Mouse (Mus musculus) stomach, postnatal 0 days (tissue): ENCODE data around the gene Gm21970. TPM values are rescaled to one million over a fixed set of nuclear protein-coding genes. Genes with fewer than 3 reads are reported as not detected.
"Not testable (repeated sequence)": the region's sequence is repeated elsewhere in the genome, so short reads cannot be mapped to it uniquely, and the experiment has no call there.

ENCODE experiments used
- ATAC-seq: fragments of 200-750 bp; cut with Nextera tagmentation; 2 replicates; pipeline ENCODE4 v1.8.0; 2017; ENCODE audit not compliant: low FRiP score, low TSS enrichment
- DNase-seq: peaks from one replicate; pipeline ENCODE4 v3.0.0-alpha.2; 2016; ENCODE audit warnings: low spot score
- H3K27ac ChIP-seq: fragments of 300-500 bp; sonication (generic); replicated peaks from 2 replicates; pipeline ENCODE4 v1.5.1; 2014; ENCODE audit warnings: mild to moderate bottlenecking, control low read depth
- H3K27me3 ChIP-seq: fragments of 300-500 bp; sonication (generic); 2 replicates; pipeline ENCODE4 v1.6.1; 2014; ENCODE audit warnings: low read length; ENCODE audit not compliant: control insufficient read depth, insufficient read depth
- H3K36me3 ChIP-seq: fragments of 300-500 bp; sonication (generic); 2 replicates; pipeline ENCODE4 v1.6.1; 2014; ENCODE audit warnings: low read length, mixed read lengths; ENCODE audit not compliant: control insufficient read depth, insufficient read depth
- H3K4me1 ChIP-seq: fragments of 300-500 bp; sonication (generic); replicated peaks from 2 replicates; pipeline ENCODE4 v1.6.1; 2014; ENCODE audit warnings: antibody characterized with exemption; ENCODE audit not compliant: control insufficient read depth, insufficient read depth
- H3K4me2 ChIP-seq: fragments of 300-500 bp; sonication (generic); replicated peaks from 2 replicates; pipeline ENCODE4 v1.6.1; 2014; ENCODE audit warnings: low read depth, mild to moderate bottlenecking, control low read depth, moderate library complexity
- H3K4me3 ChIP-seq: fragments of 300-500 bp; sonication (generic); 2 replicates; pipeline ENCODE4 v1.5.1; 2014; ENCODE audit warnings: low read depth, low read length, control low read depth
- H3K9ac ChIP-seq: fragments of 300-500 bp; sonication (generic); 2 replicates; pipeline ENCODE4 v1.6.1; 2014; ENCODE audit warnings: mild to moderate bottlenecking, low read length, control low read depth, mixed read lengths
- H3K9me3 ChIP-seq: fragments of 300-500 bp; sonication (generic); 2 replicates; pipeline ENCODE4 v1.6.1; 2016; ENCODE audit warnings: low read length; ENCODE audit not compliant: control insufficient read depth
- CTCF ChIP-seq: IDR thresholded peaks from 2 replicates; pipeline ENCODE4 v1.5.1; 2016; ENCODE audit warnings: antibody characterized with exemption, low read depth, mild to moderate bottlenecking, moderate library complexity
- EP300 ChIP-seq: optimal IDR thresholded peaks from 2 replicates; pipeline ENCODE3; 2016; ENCODE audit warnings: antibody characterized with exemption
- WGBS: fragments of 180-500 bp; shearing (Covaris S2); extraction: QIAGEN DNeasy Blood & Tissue Kit; methylation state at CpG from one replicate; pipeline ENCODE4 v1.1.7; 2014; 5-methylcytosine and 5-hydroxymethylcytosine counted together
- polyA plus RNA-seq: library from polyadenylated mRNA; unstranded; fragments of >200 nt; fragmentation: Nextera tagmentation; extraction: Ambion mirVana; gene quantifications from 2 replicates; pipeline ENCODE4 v1.2.1, GENCODE M21; 2015

Gm21970 gene
- polyA plus RNA-seq, 1 experiment from 2014 or later, result not detected

GRCm38 (mm10) chr16:91433329-91433933, 41.9 kb downstream of the Gm21970 start:
- no peaks in the 10 kb centered on the region for H3K27me3 ChIP-seq
- TF ChIP-seq EP300, result no peak
- no peak for TF ChIP-seq CTCF
- DNase-seq, result no peak
- no peak overlapping the region for H3K4me3 ChIP-seq
- H3K27ac ChIP-seq, result no peak overlapping the region
- 46% methylated on average over 8 of the region's 8 CpGs for WGBS
- no peaks in the 10 kb centered on the region for H3K9me3 ChIP-seq
- H3K4me1 ChIP-seq, result no peaks in the 10 kb centered on the region
- H3K36me3 ChIP-seq, result no peaks in the 10 kb centered on the region
- no peak overlapping the region for H3K9ac ChIP-seq
- no peak overlapping the region for H3K4me2 ChIP-seq
- no peak for ATAC-seq

- Histone ChIP-seq H3K27ac (no peak overlapping the region), H3K27me3 (no peaks in the 10 kb centered on the region), H3K4me1 (no peaks in the 10 kb centered on the region), H3K9me3 (no peaks in the 10 kb centered on the region), H3K4me2 (no peak overlapping the region), H3K36me3 (no peaks in the 10 kb centered on the region), H3K9ac (no peak overlapping the region), H3K4me3 (no peak overlapping the region)
- WGBS, result 81% methylated on average over 3 of the region's 3 CpGs
- no peak for TF ChIP-seq EP300
- no peak for TF ChIP-seq CTCF
- no peak for ATAC-seq
- no peak for DNase-seq
Observed at GRCm38 (mm10) chr16:91434119-91434518, 42.6 kb downstream of the Gm21970 start.

GRCm38 (mm10) chr16:91438081-91438480, 46.6 kb downstream of the Gm21970 start:
- DNase-seq (no peak), ATAC-seq (no peak)
- H3K27ac ChIP-seq, result no peak overlapping the region
- TF ChIP-seq CTCF (0 out of 2 replicates have a peak, but pooled peaks have one; percentile 1), EP300 (no peak)
- H3K36me3 ChIP-seq, result no peaks in the 10 kb centered on the region
- H3K4me3 ChIP-seq, result no peak overlapping the region
- no peak overlapping the region for H3K9ac ChIP-seq
- no peaks in the 10 kb centered on the region for H3K27me3 ChIP-seq
- no peak overlapping the region for H3K4me2 ChIP-seq
- H3K4me1 ChIP-seq, result no peaks in the 10 kb centered on the region
- no peaks in the 10 kb centered on the region for H3K9me3 ChIP-seq
- 64% methylated on average over 3 of the region's 3 CpGs for WGBS

GRCm38 (mm10) chr16:91438599-91438998, 47.1 kb downstream of the Gm21970 start:
- H3K36me3 ChIP-seq, ATAC-seq, H3K4me3 ChIP-seq, H3K27me3 ChIP-seq, H3K4me2 ChIP-seq, H3K9ac ChIP-seq, H3K4me1 ChIP-seq, H3K27ac ChIP-seq, DNase-seq, H3K9me3 ChIP-seq: not testable (repeated sequence)
- 89% methylated on average over 1 of the region's 1 CpGs for WGBS

GRCm38 (mm10) chr16:91441366-91441765, 49.8 kb downstream of the Gm21970 start:
- DNase-seq (peak; percentile 66), ATAC-seq (peak; percentile 77)
- Histone ChIP-seq H3K9me3 (no peaks in the 10 kb centered on the region), H3K4me1 (no peaks in the 10 kb centered on the region), H3K27ac (no peak overlapping the region), H3K4me3 (no peak overlapping the region), H3K27me3 (no peaks in the 10 kb centered on the region), H3K9ac (no peak overlapping the region), H3K4me2 (no peak overlapping the region), H3K36me3 (no peaks in the 10 kb centered on the region)
- 19% methylated on average over 7 of the region's 7 CpGs for WGBS
- peak; percentile 57 for TF ChIP-seq CTCF
- TF ChIP-seq EP300, result no peak

GRCm38 (mm10) chr16:91441811-91442240, 50.3 kb downstream of the Gm21970 start:
- no peak overlapping the region for H3K9ac ChIP-seq
- H3K4me1 ChIP-seq, result no peaks in the 10 kb centered on the region; the same call in 1 of the 2 replicates
- DNase-seq (no peak), ATAC-seq (no peak)
- WGBS, result 71% methylated on average over 7 of the region's 7 CpGs
- TF ChIP-seq EP300 (no peak), CTCF (no peak)
- H3K27ac ChIP-seq, result no peak overlapping the region
- no peaks in the 10 kb centered on the region for H3K9me3 ChIP-seq
- H3K4me2 ChIP-seq, result no peak overlapping the region
- no peaks in the 10 kb centered on the region for H3K27me3 ChIP-seq
- no peak overlapping the region for H3K4me3 ChIP-seq
- no peaks in the 10 kb centered on the region for H3K36me3 ChIP-seq
